Mouse (Mus musculus) forebrain, embryonic 13.5 days (tissue): ENCODE measurements around the gene Gm20683. TPM values are rescaled to one million over a fixed set of nuclear protein-coding genes. Genes with fewer than 3 reads are reported as not detected.

Experiments used
- ATAC-seq: fragments of 200-750 bp; cut with Nextera tagmentation; 2 replicates; pipeline ENCODE4 v1.8.0; 2017
- H3K27ac ChIP-seq: fragments of 300-500 bp; sonication (generic); 2 replicates; pipeline ENCODE4 v1.5.1; 2015; ENCODE audit warnings: inconsistent platforms, mild to moderate bottlenecking, moderate library complexity
- H3K27me3 ChIP-seq: fragments of 300-500 bp; sonication (generic); 2 replicates; pipeline ENCODE4 v1.6.1; 2015; ENCODE audit warnings: mild to moderate bottlenecking, inconsistent platforms
- H3K36me3 ChIP-seq: fragments of 300-500 bp; sonication (generic); 2 replicates; pipeline ENCODE4 v1.6.1; 2015; ENCODE audit warnings: mild to moderate bottlenecking, inconsistent platforms; ENCODE audit not compliant: poor library complexity, severe bottlenecking
- H3K4me1 ChIP-seq: fragments of 300-500 bp; sonication (generic); 2 replicates; pipeline ENCODE4 v1.6.1; 2015; ENCODE audit warnings: inconsistent platforms
- H3K4me2 ChIP-seq: fragments of 300-500 bp; sonication (generic); 2 replicates; pipeline ENCODE4 v1.6.1; 2015; ENCODE audit warnings: inconsistent platforms, mild to moderate bottlenecking, moderate library complexity
- H3K4me3 ChIP-seq: fragments of 300-500 bp; sonication (generic); 2 replicates; pipeline ENCODE4 v1.5.1; 2015; ENCODE audit warnings: mild to moderate bottlenecking, inconsistent platforms
- H3K9ac ChIP-seq: fragments of 300-500 bp; sonication (generic); 2 replicates; pipeline ENCODE4 v1.6.1; 2015; ENCODE audit warnings: mild to moderate bottlenecking, inconsistent platforms
- H3K9me3 ChIP-seq: fragments of 300-500 bp; sonication (generic); replicated peaks from 2 replicates; pipeline ENCODE4 v1.6.1; 2016; ENCODE audit warnings: inconsistent platforms
- whole genome bisulfite sequencing: fragments of 180-500 bp; shearing (Covaris S2); methylation state at CpG from one replicate; pipeline ENCODE4 v1.1.7; 2015; 5-methylcytosine and 5-hydroxymethylcytosine counted together
- polyA plus RNA-seq: library from polyadenylated mRNA; unstranded; fragments of >200 nt; fragmentation: Nextera tagmentation; extraction: Ambion mirVana; gene quantifications from 2 replicates; pipeline ENCODE4 v1.2.1, GENCODE M21; 2015

Gm20683 gene
- polyA plus RNA-seq, 1 experiment from 2014 or later = 5.9 TPM

DNA sequence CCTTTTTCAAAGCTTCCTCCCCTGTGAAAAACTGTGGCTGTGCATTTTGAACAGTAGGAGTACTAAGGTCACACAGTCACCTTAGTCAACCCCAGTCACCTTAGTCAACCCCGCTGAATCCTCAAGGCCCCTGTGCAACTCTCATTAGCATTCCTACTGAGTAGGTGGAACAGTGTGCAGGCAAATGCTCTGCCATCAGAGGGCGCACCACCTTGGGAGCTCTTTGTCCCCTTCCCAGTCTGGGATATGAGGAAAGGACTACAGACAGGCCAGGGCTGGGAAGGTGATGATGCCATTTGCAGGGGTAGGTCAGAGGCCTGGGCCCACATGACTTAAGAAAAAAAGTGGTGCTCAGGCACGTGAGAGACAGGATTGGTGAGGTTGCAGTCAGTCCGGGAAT is 37.7 kb upstream of the Gm20683 start:
- Histone ChIP-seq H3K9ac (no peak overlapping the region), H3K36me3 (peaks cover 53% of the 10 kb centered on the region), H3K9me3 (no peaks in the 10 kb centered on the region), H3K27me3 (no peaks in the 10 kb centered on the region), H3K4me2 (no peak overlapping the region), H3K4me3 (no peak overlapping the region), H3K4me1 (peaks cover 32% of the 10 kb centered on the region), H3K27ac (no peak overlapping the region)
- 38% methylated on average over 4 of the region's 4 CpGs for whole genome bisulfite sequencing
- no peak for ATAC-seq

DNA sequence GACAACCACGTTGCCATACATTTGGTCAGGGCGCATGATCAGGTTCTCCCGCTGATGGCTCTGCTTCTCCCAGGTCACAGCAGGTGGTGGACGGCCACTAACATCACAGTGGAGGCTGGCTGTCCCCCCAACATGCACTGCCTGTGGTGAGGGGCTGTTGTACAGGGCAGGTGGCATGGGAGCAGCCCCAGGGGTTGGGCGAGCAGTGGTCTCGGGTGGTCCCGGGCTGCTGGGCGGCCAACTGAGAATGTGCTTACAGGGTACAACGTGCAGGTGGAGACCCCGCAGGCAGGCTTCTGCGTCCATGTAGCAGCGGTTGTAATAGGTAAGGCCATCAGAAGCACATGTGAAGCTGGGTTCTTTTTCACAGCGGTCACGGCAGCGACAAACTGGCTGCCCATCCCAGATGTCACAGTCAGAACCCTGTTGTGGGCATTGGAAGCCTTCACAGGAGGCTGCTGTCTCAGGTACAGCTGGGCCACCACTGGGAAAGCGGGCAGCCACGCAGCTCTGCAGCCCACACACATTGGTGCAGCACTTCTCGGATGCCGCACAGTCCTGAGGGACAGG is 37.1 kb upstream of the Gm20683 start:
- 90% methylated on average over 19 of the region's 19 CpGs for WGBS
- peaks cover 38% of the 10 kb centered on the region for H3K4me1 ChIP-seq
- no peak for ATAC-seq

DNA sequence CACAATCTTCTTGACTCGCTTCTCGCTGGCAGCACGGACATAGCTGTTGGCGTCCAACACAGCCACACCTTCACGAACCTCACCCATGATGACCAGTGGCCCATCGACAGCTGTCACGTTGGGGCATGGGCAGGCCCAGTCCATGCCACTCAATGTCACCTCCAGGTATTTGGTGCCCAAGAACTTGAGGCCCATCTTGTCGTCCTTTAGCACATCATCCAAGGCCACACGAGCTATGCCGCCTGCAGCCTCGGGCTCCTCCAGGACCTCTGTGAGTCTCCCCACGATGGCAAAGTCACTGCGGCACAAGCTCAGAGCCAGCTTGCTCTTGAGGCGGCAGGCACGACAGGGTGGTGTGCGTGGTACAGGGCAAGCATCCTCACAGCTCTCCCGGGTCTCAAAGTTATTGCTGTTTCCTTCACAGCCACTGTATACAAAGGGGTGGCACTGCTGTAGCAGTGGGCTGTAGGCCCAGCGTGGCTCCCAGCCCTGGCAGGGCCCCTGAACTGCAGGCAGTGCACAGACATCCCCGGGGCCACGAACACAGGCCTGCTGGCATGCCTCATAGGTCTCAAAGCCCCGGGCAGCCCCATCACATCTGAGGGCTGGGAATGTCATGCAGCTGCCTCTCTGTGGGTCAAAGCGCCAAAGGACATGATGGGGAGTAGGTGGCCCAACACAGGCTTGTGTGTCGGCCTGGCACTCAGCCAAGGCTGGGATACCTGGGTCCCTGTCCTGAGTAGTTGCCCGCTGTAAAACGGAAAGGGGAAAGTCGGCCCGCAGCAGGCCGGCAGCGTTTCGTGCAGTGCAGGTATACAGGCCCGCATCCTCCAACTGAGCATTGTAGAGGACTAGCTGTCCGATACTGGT is 36.4 kb upstream of the Gm20683 start:
- no peaks in the 10 kb centered on the region for H3K27me3 ChIP-seq
- H3K36me3 ChIP-seq = peaks cover 40% of the 10 kb centered on the region
- no peaks in the 10 kb centered on the region for H3K9me3 ChIP-seq
- H3K4me3 ChIP-seq = no peak overlapping the region
- no peak overlapping the region for H3K4me2 ChIP-seq
- 92% methylated on average over 32 of the region's 32 CpGs for WGBS
- peaks cover 38% of the 10 kb centered on the region for H3K4me1 ChIP-seq
- H3K9ac ChIP-seq = no peak overlapping the region
- H3K27ac ChIP-seq = no peak overlapping the region
- ATAC-seq = no peak

More for the DNA sequence above, 37.1 kb upstream of the Gm20683 start:
- Histone ChIP-seq H3K27ac (no peak overlapping the region), H3K4me3 (no peak overlapping the region), H3K9me3 (no peaks in the 10 kb centered on the region), H3K4me2 (no peak overlapping the region), H3K36me3 (peaks cover 48% of the 10 kb centered on the region), H3K9ac (no peak overlapping the region), H3K27me3 (no peaks in the 10 kb centered on the region)

DNA sequence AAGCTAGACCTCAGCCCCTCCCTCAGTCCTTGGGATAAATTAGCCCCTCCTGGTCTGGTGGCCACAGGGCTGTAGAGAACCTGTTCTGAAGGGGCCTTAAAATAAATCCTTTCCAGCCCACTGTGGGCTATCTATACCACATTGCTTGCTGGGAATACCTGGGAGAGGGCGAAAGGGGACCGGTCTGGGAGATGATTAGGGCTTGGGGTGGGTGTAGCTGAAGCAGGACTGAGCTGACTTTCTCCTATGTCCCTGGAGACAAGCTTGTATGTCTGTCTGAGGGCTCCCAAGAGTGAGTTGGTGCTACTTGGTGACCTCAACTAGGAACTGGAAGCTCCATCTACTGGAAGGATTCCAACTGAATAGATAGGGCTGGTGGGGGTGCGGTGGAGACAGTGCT is 35.5 kb upstream of the Gm20683 start:
- peak overlapping the region; percentile 89; the same call in 1 of the 2 replicates for H3K4me2 ChIP-seq
- WGBS = 96% methylated on average over 3 of the region's 3 CpGs

DNA sequence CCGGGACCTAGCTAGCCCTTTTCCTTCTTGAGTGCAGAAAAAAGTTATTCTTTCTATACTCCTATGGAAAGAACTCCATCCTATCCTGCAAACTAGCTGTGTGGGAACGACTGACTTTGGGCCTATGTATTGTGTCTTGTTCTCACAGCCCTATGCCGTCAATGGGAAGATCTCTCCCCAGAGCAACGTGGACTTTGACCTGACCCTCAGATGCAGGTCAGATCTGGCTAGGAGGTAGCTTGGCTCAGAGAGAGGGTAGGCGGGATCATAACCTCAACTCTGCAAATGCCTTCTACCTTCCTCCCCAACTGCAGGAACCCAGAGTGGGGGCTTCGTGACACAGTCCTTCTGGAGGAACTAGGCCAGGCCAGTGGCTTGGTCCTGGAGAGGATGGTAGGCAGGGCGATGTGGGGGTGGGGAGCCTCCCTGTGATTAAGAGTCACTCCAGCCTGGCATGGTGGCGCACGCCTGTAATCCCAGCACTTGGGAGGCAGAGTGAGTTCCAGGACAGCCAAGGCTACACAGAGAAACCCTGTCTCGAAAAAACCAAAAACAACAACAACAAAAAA is 34.9 kb upstream of the Gm20683 start:
- 68% methylated on average over 10 of the region's 10 CpGs for WGBS
- ATAC-seq = no peak
- H3K27ac ChIP-seq = peak overlapping the region; percentile 96; the same call in 1 of the 2 replicates

More for the DNA sequence above, 35.5 kb upstream of the Gm20683 start:
- Histone ChIP-seq H3K9ac (no peak overlapping the region), H3K27me3 (no peaks in the 10 kb centered on the region), H3K36me3 (peaks cover 31% of the 10 kb centered on the region), H3K4me1 (peaks cover 38% of the 10 kb centered on the region), H3K4me3 (no peak overlapping the region), H3K27ac (no peak overlapping the region), H3K9me3 (no peaks in the 10 kb centered on the region)
- ATAC-seq = no peak

DNA sequence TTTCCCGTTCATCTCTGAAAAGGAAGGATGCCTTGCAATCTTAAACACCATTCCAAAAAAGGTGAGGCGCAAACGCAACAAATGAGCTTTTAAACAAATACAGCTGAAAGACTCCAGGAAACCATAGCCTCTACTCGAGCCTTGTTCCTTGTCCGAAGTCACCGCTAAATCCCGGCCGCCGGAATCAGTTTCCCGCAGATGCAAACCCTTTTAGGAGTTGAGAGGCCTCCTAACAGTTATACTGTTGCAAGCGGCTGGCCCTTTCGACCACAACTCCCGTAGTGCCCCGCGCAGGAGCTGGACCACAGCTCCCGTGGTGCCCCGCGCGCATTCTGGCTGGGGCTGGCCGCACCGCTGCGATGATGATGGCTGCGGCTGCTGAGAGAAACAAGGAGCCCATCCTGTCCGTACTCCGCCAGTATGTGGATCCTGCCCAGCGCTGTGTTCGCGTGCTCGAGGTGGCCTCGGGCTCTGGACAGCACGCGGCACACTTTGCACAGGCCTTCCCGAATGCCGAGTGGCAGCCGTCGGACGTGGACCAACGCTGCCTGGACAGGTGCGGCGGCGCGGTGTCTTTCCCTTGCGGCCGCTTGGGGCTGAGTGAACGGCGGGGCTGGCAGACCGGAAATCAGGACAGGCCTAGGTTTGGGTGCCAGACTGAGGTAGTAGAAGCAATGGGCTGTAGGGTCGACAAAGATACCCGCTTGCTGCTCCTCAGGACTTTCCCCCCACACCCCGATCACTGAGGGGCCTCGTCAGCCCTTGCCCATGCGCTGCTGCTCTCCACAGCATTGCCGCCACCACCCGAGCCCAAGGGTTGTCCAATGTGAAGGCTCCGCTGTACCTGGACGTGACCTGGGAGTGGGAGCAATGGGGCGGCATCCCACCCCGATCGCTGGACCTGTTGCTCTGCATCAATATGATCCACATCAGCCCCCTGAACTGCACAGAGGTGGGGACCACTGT is 33.9 kb upstream of the Gm20683 start:
- peaks cover 24% of the 10 kb centered on the region for H3K36me3 ChIP-seq
- H3K4me2 ChIP-seq = peak overlapping the region; percentile 89
- peak overlapping the region; percentile 96 for H3K27ac ChIP-seq
- H3K4me3 ChIP-seq = peak overlapping the region; percentile 68
- H3K4me1 ChIP-seq = peaks cover 28% of the 10 kb centered on the region
- ATAC-seq = peak; percentile 94
- H3K27me3 ChIP-seq = no peaks in the 10 kb centered on the region
- H3K9ac ChIP-seq = peak overlapping the region; percentile 83
- no peaks in the 10 kb centered on the region for H3K9me3 ChIP-seq
- WGBS = under 1% methylated on average over 59 of the region's 59 CpGs

More for the DNA sequence above, 34.9 kb upstream of the Gm20683 start:
- Histone ChIP-seq H3K9ac (peak overlapping the region; percentile 83), H3K4me1 (peaks cover 38% of the 10 kb centered on the region), H3K4me2 (peak overlapping the region; percentile 89), H3K36me3 (peaks cover 26% of the 10 kb centered on the region), H3K27me3 (no peaks in the 10 kb centered on the region), H3K9me3 (no peaks in the 10 kb centered on the region), H3K4me3 (peak overlapping the region; percentile 68)

DNA sequence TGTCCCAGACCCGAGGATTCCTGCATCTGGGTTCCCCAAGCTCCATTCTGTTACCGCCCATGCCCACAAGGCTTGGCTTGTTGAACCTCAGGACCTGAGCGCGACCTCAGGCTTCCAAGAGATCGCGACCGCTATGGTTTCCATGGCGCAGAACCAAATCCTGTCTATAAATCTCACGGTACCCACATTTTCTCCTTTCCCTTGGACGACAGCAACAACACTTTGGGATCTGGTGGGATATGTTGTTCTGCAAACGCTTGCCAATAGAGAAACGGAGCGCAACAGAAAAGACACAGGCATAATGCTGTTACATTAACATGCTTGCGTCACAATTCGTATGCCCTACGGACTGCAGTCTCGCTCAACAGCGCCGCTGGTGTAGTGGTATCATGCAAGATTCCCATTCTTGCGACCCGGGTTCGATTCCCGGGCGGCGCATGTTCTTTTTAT is 33.2 kb upstream of the Gm20683 start, which contains the start of gene Mettl26:
Mettl26 (plus strand) TSS at position 354 of the 450 bp plus-strand sequence.
- peak; percentile 82 for ATAC-seq
- H3K36me3 ChIP-seq = peaks cover 23% of the 10 kb centered on the region
- peaks cover 22% of the 10 kb centered on the region for H3K4me1 ChIP-seq
- H3K4me2 ChIP-seq = peak within 1 kb of the TSS; percentile 89
- peak within 1 kb of the TSS; percentile 68 for H3K4me3 ChIP-seq
- peak within 1 kb of the TSS; percentile 83 for H3K9ac ChIP-seq
- under 1% methylated on average over 25 of the region's 25 CpGs for WGBS
- peak within 1 kb of the TSS; percentile 96 for H3K27ac ChIP-seq
- no peaks in the 10 kb centered on the region for H3K9me3 ChIP-seq
- no peaks in the 10 kb centered on the region for H3K27me3 ChIP-seq

DNA sequence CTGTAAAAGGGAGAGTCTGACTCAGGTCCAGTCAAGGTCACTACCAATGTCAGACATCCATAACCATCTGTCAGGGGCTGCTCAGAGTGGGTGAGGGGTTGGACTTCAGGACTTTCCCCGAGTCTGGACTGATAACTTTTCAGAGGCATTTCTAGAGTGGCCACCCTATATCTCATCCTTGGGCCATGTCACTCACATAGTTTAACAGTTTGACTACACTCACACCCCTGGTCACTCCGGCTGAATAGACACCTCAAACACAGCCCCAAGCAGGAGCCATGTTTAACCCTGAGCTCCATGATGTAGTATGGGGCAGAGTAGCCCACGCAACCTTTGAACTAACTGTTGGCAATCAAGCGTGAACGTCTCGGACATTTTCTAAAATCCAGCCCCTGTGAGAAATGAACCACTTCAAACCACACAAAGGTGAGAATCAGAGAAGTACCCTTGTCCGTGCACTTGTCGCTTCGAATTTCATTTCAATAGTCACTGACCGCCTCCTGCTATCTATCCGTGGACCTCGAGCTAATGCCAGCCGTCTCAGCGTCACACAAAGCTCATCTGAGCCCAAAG is 32.7 kb upstream of the Gm20683 start:
- no peak for ATAC-seq
- WGBS = 3% methylated on average over 14 of the region's 14 CpGs

DNA sequence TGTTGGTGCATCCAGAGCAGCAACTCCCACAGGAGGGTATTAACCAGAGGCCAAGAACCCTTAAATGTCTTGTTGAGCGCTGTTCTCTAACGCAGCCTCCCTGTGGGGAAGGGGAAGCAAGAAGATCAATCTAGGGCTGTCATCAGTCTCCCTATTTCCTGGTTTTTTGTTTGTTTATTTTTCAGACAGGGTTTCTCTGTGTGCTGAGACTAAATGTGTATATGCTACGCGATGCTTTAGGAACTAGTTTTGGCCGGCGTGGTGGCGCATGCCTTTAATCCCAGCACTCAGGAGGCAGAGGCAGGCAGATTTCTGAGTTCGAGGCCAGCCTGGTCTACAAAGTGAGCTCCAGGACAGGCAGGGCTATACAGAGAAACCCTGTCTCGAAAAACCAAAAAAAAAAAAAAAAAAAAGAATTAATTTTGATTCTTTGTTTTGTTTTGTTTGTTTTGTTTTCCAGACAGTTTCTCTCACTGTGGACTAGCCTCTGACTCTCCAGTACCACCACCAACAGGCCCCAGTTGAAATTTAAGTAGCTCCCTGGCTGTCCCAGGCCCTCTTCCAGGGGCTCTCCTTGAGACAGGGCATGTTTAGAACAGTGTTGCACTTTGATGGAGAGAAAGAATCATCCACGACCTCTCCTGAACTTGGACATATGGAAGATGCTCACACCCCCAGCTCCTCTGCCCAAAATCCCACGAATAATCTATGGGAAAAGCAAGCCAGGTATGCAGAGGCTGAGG is 32.0 kb upstream of the Gm20683 start:
- Histone ChIP-seq H3K4me1 (peaks cover 28% of the 10 kb centered on the region), H3K36me3 (peaks cover 11% of the 10 kb centered on the region), H3K27ac (peak overlapping the region; percentile 82), H3K9ac (peak overlapping the region; percentile 67; the same call in 1 of the 2 replicates), H3K9me3 (no peaks in the 10 kb centered on the region), H3K4me2 (peak overlapping the region; percentile 89), H3K4me3 (peak overlapping the region; percentile 68; the same call in 1 of the 2 replicates), H3K27me3 (no peaks in the 10 kb centered on the region)
- 80% methylated on average over 11 of the region's 11 CpGs for whole genome bisulfite sequencing
- ATAC-seq = no peak

More for the DNA sequence above, 32.7 kb upstream of the Gm20683 start:
- H3K36me3 ChIP-seq = peaks cover 18% of the 10 kb centered on the region
- H3K4me1 ChIP-seq = peaks cover 22% of the 10 kb centered on the region
- no peaks in the 10 kb centered on the region for H3K27me3 ChIP-seq
- peak overlapping the region; percentile 82 for H3K27ac ChIP-seq
- peak overlapping the region; percentile 67 for H3K9ac ChIP-seq
- no peaks in the 10 kb centered on the region for H3K9me3 ChIP-seq
- peak overlapping the region; percentile 89 for H3K4me2 ChIP-seq
- H3K4me3 ChIP-seq = peak overlapping the region; percentile 68

DNA sequence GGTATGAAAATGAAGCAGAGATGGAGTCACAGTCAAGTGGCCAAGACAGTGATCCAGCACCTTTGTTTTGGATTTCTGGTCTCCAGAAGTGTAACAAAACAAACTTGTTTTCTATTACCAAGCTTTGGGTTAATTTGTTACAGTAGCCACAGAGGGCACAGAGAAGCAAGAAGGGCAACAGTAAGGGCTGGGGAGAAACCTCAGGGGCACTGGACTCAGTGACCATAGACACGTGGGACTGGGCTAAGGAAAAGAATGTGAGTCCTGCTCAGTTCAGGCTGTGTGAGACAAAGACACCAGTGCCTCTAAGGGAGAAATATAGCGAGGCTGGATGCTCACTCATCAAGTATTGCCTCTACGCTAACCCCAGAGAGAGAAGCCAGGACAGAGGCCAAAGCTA is 31.1 kb upstream of the Gm20683 start:
- Histone ChIP-seq H3K9ac (no peak overlapping the region), H3K27ac (no peak overlapping the region), H3K4me2 (no peak overlapping the region), H3K4me3 (no peak overlapping the region), H3K36me3 (peaks cover 2% of the 10 kb centered on the region), H3K9me3 (no peaks in the 10 kb centered on the region), H3K4me1 (peaks cover 35% of the 10 kb centered on the region), H3K27me3 (no peaks in the 10 kb centered on the region)
- ATAC-seq = no peak
- WGBS = 84% methylated on average over 3 of the region's 3 CpGs
